Mouse (Mus musculus): Measurements from ENCODE around the gene Krt8.

The Krt8 gene

DNA sequence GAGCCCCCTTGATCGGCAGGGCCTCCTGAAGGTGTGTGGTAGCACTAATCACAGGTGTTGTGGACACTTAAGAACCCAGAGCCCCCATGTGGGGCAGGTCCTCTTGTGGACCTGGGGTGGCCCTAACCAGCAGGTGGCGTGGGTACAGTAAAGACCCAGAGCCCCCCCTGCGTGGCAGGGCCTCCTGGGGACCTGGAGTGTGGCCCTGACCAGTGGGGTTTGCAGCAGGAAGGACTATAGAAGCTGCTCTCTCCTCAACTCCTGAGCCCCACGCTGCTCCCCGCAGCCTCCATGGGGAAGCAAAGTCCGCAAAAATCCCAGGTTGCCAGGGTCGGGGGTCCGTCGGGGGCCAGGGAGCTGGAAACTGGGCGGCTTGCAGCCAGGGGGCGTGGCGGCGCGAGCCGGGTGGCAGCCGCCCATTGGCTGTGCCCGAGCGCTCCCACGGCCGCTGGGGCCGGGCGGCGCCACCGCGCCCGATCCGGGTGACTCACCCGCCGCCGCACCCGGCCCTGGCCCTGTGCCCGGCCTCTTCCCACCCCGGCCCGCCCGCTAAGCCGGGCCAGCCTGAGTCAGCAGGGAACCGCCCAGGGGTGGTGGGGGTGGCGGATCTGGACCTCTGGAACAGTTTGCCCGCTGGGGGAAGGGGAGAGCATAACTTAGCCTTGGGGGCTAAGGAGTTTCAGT, 27.1 kb downstream of the Krt8 start:
- no peak for ATAC-seq (ENCODE audit: insufficient number of reproducible peaks, low FRiP score, low TSS enrichment)

DNA sequence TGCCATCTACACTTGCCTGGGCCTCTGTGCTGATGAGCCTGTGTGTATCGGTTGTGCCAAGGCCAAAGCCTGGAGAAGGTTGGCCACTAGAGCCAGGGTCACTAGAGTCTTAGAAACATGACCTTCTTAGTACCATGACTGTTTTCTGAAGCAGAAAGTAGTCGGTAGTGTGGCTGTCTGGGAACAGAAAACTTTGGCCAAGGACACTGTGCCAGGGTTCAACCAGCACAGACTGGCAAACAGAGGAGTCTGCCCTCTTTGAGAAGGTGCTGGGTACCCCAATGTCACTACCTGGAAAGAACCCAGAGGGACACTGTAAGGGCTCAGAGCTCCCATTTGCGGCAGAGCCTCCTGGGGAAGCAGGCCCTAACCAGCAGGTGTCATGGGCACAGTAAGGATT, 27.6 kb downstream of the Krt8 start:
- ATAC-seq (ENCODE audit: insufficient number of reproducible peaks, low FRiP score, low TSS enrichment), result no peak

GRCm38 (mm10) chr15:101976023-101976422, 28.3 kb downstream of the Krt8 start:
- ATAC-seq (ENCODE audit: insufficient number of reproducible peaks, low FRiP score, low TSS enrichment), result no peak

- ATAC-seq (ENCODE audit: insufficient number of reproducible peaks, low FRiP score, low TSS enrichment), result no peak
These were observed 30.0 kb downstream of the Krt8 start for GRCm38 (mm10) chr15:101974083-101974845.

DNA sequence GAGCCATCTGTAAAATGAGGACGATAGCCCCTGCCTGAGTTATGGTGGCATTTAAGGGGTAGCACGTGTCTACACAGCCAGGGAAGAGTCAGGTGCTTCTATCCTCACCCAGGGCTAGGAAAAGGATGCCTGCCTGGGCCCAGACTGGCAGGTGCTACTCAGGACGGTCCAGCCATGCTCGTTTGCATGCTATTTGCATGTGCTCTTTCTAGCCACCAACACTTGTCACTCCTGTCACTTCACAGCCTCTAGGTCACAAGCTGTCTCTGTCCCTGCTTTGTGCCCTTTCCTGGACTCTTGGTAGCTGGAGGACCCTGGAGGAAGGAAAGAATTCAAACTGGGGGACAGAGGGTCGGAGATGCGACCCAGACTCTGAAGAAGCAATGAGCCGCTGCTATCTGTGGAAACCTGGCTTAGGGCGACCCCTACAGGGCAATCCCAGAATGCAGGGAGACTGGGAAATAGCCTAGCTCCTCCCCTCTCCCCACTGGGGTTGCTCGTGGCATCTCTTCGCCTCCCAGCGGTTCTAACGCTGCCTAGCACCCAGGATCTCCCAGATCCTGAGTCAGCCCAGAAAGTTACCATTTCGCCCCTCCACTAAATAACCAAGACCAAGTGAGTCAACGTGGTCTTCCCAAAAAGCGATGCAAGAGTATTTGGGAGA, 30.7 kb downstream of the Krt8 start:
- no peak; the same call in 1 of the 2 replicates for ATAC-seq (ENCODE audit: insufficient number of reproducible peaks, low FRiP score, low TSS enrichment)

DNA sequence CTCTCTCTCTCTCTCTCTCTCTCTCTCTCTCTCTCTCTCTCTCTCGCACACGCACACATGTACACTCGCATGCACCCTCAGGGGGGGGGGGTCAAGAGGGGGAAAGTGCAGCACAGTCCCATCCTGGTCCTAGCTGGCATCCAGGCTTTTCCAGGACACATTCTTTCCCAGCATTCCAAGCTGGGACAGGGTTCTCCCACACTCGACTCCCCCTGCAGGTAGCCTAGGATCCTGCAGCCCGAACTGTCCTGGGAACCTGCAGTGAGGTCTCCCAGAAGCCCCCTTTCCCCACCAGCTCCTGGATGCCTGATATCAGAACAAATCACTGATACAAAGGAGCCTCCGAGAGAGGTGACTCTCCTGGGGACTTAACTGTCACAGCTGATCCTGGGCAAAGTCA, 33.7 kb downstream of the Krt8 start:
- ATAC-seq (ENCODE audit: insufficient number of reproducible peaks, low FRiP score, low TSS enrichment), result no peak

GRCm38 (mm10) chr15:101966808-101967207, 37.5 kb downstream of the Krt8 start:
- no peak for ATAC-seq (ENCODE audit: insufficient number of reproducible peaks, low FRiP score, low TSS enrichment)

DNA sequence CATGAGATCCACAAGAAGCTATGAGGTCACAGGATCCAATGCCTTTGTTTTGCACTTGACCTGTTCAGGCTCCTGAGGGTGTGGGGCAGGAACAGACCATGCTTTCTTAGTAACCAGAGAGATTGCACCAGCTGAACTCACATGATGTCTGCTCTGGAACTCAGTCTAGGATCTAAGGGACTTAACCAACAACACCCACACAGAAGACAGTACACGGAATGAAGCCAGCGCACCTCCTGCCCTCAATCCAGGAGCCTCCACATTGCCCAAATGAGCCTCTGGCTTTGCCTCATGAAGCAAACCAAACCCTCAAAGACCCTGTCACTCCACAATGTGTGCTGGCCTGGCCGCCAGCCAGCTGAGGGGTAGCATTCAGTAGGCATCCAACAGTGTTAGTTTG, 45.4 kb downstream of the Krt8 start:
- ATAC-seq (ENCODE audit: insufficient number of reproducible peaks, low FRiP score, low TSS enrichment), result no peak

DNA sequence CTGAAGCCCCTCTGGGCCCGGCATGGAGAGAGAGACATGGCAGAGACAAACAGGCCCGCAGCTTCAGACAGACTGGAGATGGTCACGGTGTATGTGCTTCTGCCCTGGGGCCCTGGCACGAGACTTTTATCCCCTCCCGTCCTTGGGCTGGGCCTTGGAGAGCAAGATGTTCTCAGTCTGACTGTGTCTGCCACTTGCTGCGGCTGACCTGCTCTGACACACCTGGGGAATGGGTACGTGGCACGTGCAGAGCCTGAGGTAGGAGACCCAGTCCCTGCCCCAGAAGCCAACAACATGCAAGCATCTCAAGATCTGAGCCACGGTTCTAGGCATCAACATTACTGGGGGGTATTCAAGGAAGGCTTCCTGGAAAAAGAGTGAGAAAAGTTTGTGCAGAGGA, 50.1 kb downstream of the Krt8 start, which contains the start of gene Krt78:
Gene Krt78, minus strand, starts transcription at position 101 of the 400 bp plus-strand sequence.
- ATAC-seq (ENCODE audit: insufficient number of reproducible peaks, low FRiP score, low TSS enrichment), result no peak

- ATAC-seq (ENCODE audit: insufficient number of reproducible peaks, low FRiP score, low TSS enrichment), result no peak
These were observed 51.4 kb downstream of the Krt8 start for GRCm38 (mm10) chr15:101952733-101953474.
